Comparison of ENCODE assay signal across 13 mouse cellular contexts in the genomic region with DNA sequence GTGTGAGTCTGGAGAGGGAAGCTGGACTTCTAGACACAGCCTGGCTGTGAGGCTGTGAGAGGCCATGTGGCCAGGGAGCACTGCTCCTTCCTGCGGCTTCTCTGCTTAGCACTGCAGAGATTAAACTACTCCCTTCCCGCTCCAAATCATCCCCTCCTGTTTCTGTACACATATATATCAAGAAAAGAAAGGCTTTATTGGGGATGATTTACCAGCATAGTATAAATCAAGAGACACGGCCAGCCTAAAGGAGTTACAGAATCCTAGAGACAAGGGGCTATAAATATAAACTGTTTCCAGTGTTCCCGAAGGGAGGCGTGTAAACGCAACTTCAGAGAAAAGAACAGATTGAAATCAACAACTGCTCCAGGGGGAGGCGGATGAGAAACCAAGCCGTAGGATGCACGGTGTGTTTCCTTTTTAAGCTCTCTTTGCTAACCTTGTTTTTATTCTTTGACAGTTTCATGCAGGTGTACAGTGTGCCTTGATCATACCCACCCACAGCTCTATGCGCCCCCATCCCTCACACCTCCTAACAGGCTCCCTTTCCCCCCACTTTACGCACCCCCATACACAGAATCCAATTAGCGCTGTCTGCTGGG. TPM values are rescaled to one million over a fixed set of nuclear protein-coding genes. Genes with fewer than 3 reads are reported as not detected.
DNase-seq lines count a peak whose midpoint lies in the region; ATAC-seq and TF ChIP-seq lines count a peak whose summit lies in the region.
"Had no signal": no experiment of that assay in that cellular context is flagged by ENCODE, and none has a peak within 500 bp of the region (broad histone marks: within the 10 kb centered on the region; RNA-seq: fewer than 3 reads in every experiment).

No protein-coding gene starts in this region.

- peak overlapping the region; percentile 11; the same call in 1 of the 2 replicates for H3K4me3 ChIP-seq in layer of hippocampus, adult 2 months
- H3K4me3 ChIP-seq in midbrain, embryonic 11.5 days (ENCODE audit: low read depth, low read length), result no peak overlapping the region
- H3K4me3 ChIP-seq: erythroblast, embryonic 14.5 days had no signal

- H3K27me3 ChIP-seq in midbrain, embryonic 11.5 days (ENCODE audit: control insufficient read depth, insufficient read depth, low read length), result no peaks in the 10 kb centered on the region

- peak overlapping the region; percentile 83 for H3K27ac ChIP-seq in layer of hippocampus, adult 2 months
- H3K27ac ChIP-seq in midbrain, embryonic 11.5 days (ENCODE audit: low read depth, low read length), result no peak overlapping the region

- ATAC-seq in frontal cortex, adult (ENCODE audit: low TSS enrichment), result peak; percentile 80
- no peak for ATAC-seq in midbrain, embryonic 11.5 days (ENCODE audit: low FRiP score)

- H3K9me3 ChIP-seq in midbrain, embryonic 11.5 days (ENCODE audit: control insufficient read depth, low read length), result no peaks in the 10 kb centered on the region

- no peak for DNase-seq in frontal cortex, postnatal 25 days (ENCODE audit: low spot score in 2 of 2)
- DNase-seq in layer of hippocampus, adult 2 months (ENCODE audit: low spot score in 2 of 2), result peak; percentile 44 to 52
- DNase-seq in layer of hippocampus, postnatal 10 days (ENCODE audit: low spot score in 2 of 2), result no peak
- peak; percentile 25 to 38 for DNase-seq in layer of hippocampus, postnatal 36 days
- DNase-seq in right cerebral cortex, postnatal 10 days (ENCODE audit: low spot score in 2 of 2), result peak; percentile 42 to 54
- DNase-seq in urinary bladder, postnatal 25 days (ENCODE audit: low spot score), result no peak
- DNase-seq in midbrain, embryonic 11.5 days (ENCODE audit: low spot score, missing footprints), result no peak
- DNase-seq: adrenal gland, postnatal 14 days; cerebellum, adult 9-10 months; kidney, adult 18-20 months; lung, postnatal 14 days had no signal

- no peak overlapping the region for H3K4me2 ChIP-seq in midbrain, embryonic 11.5 days

- 82% methylated on average over 12 of the region's 12 CpGs for WGBS in midbrain, embryonic 11.5 days

- no peak for TF ChIP-seq CTCF in layer of hippocampus, adult 2 months (conservative IDR thresholded peaks at IDR 0.05)

- H3K36me3 ChIP-seq in midbrain, embryonic 11.5 days (ENCODE audit: control insufficient read depth, insufficient read depth, low read length), result no peaks in the 10 kb centered on the region

- H3K9ac ChIP-seq in midbrain, embryonic 11.5 days (ENCODE audit: low read length), result no peak overlapping the region

- H3K4me1 ChIP-seq in midbrain, embryonic 11.5 days (ENCODE audit: control insufficient read depth, insufficient read depth, low read length), result no peaks in the 10 kb centered on the region

RNA-seq across cellular contexts. Expression of a gene that starts 47.4 kb away (rescaled TPM):
- total RNA-seq in layer of hippocampus, adult 2 months (2021), result 1 to 10 TPM; 1.9 TPM
- total RNA-seq in layer of hippocampus, postnatal 10 days (2021), result 1 to 10 TPM; 1.5 to 2.5 TPM
- total RNA-seq in layer of hippocampus, postnatal 36 days (2021), result 1 to 10 TPM; 1.7 to 1.8 TPM
- polyA plus RNA-seq in midbrain, embryonic 11.5 days (2014; fragmentation: Nextera tagmentation; extraction: Ambion mirVana), result 0.39 and 0.51 TPM in 2 replicates
- total RNA-seq: adrenal gland, postnatal 14 days had no signal
- polyA plus RNA-seq: erythroblast, embryonic 14.5 days had no signal

Comparison
In these comparisons a context has a peak if more than half of its experiments do, and no peak if none do; other contexts are left out.
1. DNase-seq: peak in layer of hippocampus, adult 2 months (2 of 2), layer of hippocampus, postnatal 36 days (2 of 2) and right cerebral cortex, postnatal 10 days (2 of 2); none in frontal cortex, postnatal 25 days (0 of 2), layer of hippocampus, postnatal 10 days (0 of 2), urinary bladder, postnatal 25 days (single experiment) and midbrain, embryonic 11.5 days (single experiment).